Mouse (Mus musculus) kidney, adult 2 months (tissue): ENCODE data around the gene Gprc5a.

ENCODE experiments used
- CTCF ChIP-seq: fragments of 200-500 bp; conservative IDR thresholded peaks from 2 replicates; pipeline ENCODE4 v1.5.1; 2011; ENCODE audit warnings: low read depth, mild to moderate bottlenecking, control low read depth, low read length, moderate library complexity, mixed read lengths; ENCODE audit not compliant: insufficient read depth, insufficient read length
- POLR2A ChIP-seq: fragments of 200-500 bp; IDR thresholded peaks from one replicate; pipeline ENCODE4 v1.6.1; 2011; ENCODE audit warnings: low read depth, low read length, control low read depth

- no peak for TF ChIP-seq CTCF
- TF ChIP-seq POLR2A, result no peak
These were observed 48.2 kb upstream of the Gprc5a start for GRCm38 (mm10) chr6:135017211-135017610.
